Mouse (Mus musculus) c-Kit-positive CD71-positive TER-119-positive erythroid progenitor cells, embryonic 14.5 days (primary cell): Measurements from ENCODE around the gene Olfr1513.
"Not testable (repeated sequence)": the region's sequence is repeated elsewhere in the genome, so short reads cannot be mapped to it uniquely, and the experiment has no call there.

Experiments
- DNase-seq: peaks from one replicate; pipeline ENCODE4 v3.0.0-alpha.2; 2013; ENCODE audit warnings: low spot score

Gene Olfr1513

GRCm38 (mm10) chr14:52356308-52356707, at the start of gene Olfr1513:
Gene Olfr1513 (minus strand): TSS chr14:52356408.
- no peak for DNase-seq

GRCm38 (mm10) chr14:52397279-52397678, 41.1 kb upstream of the Olfr1513 start, which contains the start of gene Olfr1511:
Gene Olfr1511 (minus strand): TSS chr14:52397379.
- DNase-seq, result no peak

GRCm38 (mm10) chr14:52390084-52390848, 34.1 kb upstream of the Olfr1513 start:
- DNase-seq, result not testable (repeated sequence)

- DNase-seq, result no peak
Measured at GRCm38 (mm10) chr14:52379068-52379467, 22.9 kb upstream of the Olfr1513 start, which contains the start of gene Olfr1512. Gene Olfr1512 (minus strand): TSS chr14:52379168.

GRCm38 (mm10) chr14:52368741-52369140, 12.5 kb upstream of the Olfr1513 start:
- no peak for DNase-seq

- DNase-seq, result no peak
Measured at GRCm38 (mm10) chr14:52339512-52339852, 16.7 kb downstream of the Olfr1513 start.

GRCm38 (mm10) chr14:52338751-52339511, 17.3 kb downstream of the Olfr1513 start:
- peak; percentile 70 for DNase-seq

- no peak for DNase-seq
Measured at GRCm38 (mm10) chr14:52332171-52332570, 24.0 kb downstream of the Olfr1513 start.

- DNase-seq, result no peak
Measured at GRCm38 (mm10) chr14:52331069-52331750, 25.0 kb downstream of the Olfr1513 start.

GRCm38 (mm10) chr14:52327910-52328812, 28.0 kb downstream of the Olfr1513 start, which contains the start of gene Sall2:
Gene Sall2 (minus strand): TSS chr14:52328762.
- DNase-seq, result no peak

- no peak for DNase-seq
Measured at GRCm38 (mm10) chr14:52327375-52327901, 28.8 kb downstream of the Olfr1513 start.

- DNase-seq, result no peak
Measured at GRCm38 (mm10) chr14:52325890-52326289, 30.3 kb downstream of the Olfr1513 start.

- DNase-seq, result no peak
Measured at GRCm38 (mm10) chr14:52319361-52319760, 36.8 kb downstream of the Olfr1513 start.

GRCm38 (mm10) chr14:52316441-52317225, 39.6 kb downstream of the Olfr1513 start:
- no peak for DNase-seq

GRCm38 (mm10) chr14:52315792-52316440, 40.3 kb downstream of the Olfr1513 start:
- no peak for DNase-seq

GRCm38 (mm10) chr14:52315283-52315780, 40.9 kb downstream of the Olfr1513 start:
- DNase-seq, result no peak

- DNase-seq, result no peak
Measured at GRCm38 (mm10) chr14:52314808-52315150, 41.4 kb downstream of the Olfr1513 start.

GRCm38 (mm10) chr14:52313931-52314807, 42.0 kb downstream of the Olfr1513 start:
- no peak for DNase-seq

GRCm38 (mm10) chr14:52310906-52311305, 45.3 kb downstream of the Olfr1513 start:
- no peak for DNase-seq
